Mouse (Mus musculus) liver, adult 2 months (tissue): Measurements from ENCODE around the gene Atp8b5. TPM values are rescaled to one million over a fixed set of nuclear protein-coding genes. Genes with fewer than 3 reads are reported as not detected.

Experiments
- DNase-seq: peaks from one replicate; pipeline ENCODE4 v3.0.0-alpha.2; 2011; ENCODE audit warnings: low read depth, low spot score; ENCODE audit errors: extremely low read depth
- H3K27ac ChIP-seq: fragments of 200-500 bp; replicated peaks from 2 replicates; pipeline ENCODE4 v1.5.1; 2012; ENCODE audit warnings: low read depth, mild to moderate bottlenecking, control low read depth, inconsistent platforms, low read length; ENCODE audit not compliant: insufficient read depth
- H3K27me3 ChIP-seq: fragments of 200-500 bp; 2 replicates; pipeline ENCODE4 v1.6.1; 2012; ENCODE audit warnings: mild to moderate bottlenecking, moderate library complexity, low read length, inconsistent platforms; ENCODE audit not compliant: control insufficient read depth, insufficient read depth
- H3K36me3 ChIP-seq: fragments of 200-500 bp; 2 replicates; pipeline ENCODE4 v1.6.1; 2012; ENCODE audit warnings: low read length, inconsistent platforms; ENCODE audit not compliant: control insufficient read depth, insufficient read depth
- H3K4me1 ChIP-seq: fragments of 200-500 bp; 2 replicates; pipeline ENCODE4 v1.6.1; 2011; ENCODE audit warnings: low read length; ENCODE audit not compliant: control insufficient read depth, insufficient read depth
- H3K4me3 ChIP-seq: fragments of 200-500 bp; 2 replicates; pipeline ENCODE4 v1.5.1; 2011; ENCODE audit warnings: low read depth, mild to moderate bottlenecking, control low read depth, low read length, moderate library complexity; ENCODE audit not compliant: insufficient read depth
- H3K79me2 ChIP-seq: fragments of 200-500 bp; 2 replicates; pipeline ENCODE4 v1.6.1; 2012; ENCODE audit warnings: inconsistent platforms, mild to moderate bottlenecking, low read length, moderate library complexity; ENCODE audit not compliant: control insufficient read depth, insufficient read depth
- H3K9ac ChIP-seq: fragments of 200-500 bp; 2 replicates; pipeline ENCODE4 v1.6.1; 2012; ENCODE audit warnings: low read depth, mild to moderate bottlenecking, control low read depth, inconsistent platforms, low read length
- CTCF ChIP-seq: fragments of 200-500 bp; IDR thresholded peaks from 2 replicates; pipeline ENCODE4 v1.5.1; 2011; ENCODE audit warnings: low read depth, low read length, control low read depth
- POLR2A ChIP-seq: fragments of 200-500 bp; IDR thresholded peaks from 2 replicates; pipeline ENCODE4 v1.6.1; 2011; ENCODE audit warnings: low read length, control low read depth; ENCODE audit not compliant: insufficient read depth; ENCODE audit errors: extremely low read depth
- WGBS: fragments of 180-500 bp; shearing (Covaris S2); methylation state at CpG from one replicate; pipeline ENCODE4 v1.1.7; 2018; 5-methylcytosine and 5-hydroxymethylcytosine counted together
- polyA plus RNA-seq: library from polyadenylated mRNA; depleted of rRNA; stranded (reverse); fragments of >200 nt; gene quantifications from 2 replicates; pipeline ENCODE4 v1.2.3, GENCODE M21; 2012
- total RNA-seq: library from RNA; depleted of rRNA; stranded (reverse); fragments of >200 nt; gene quantifications from 2 replicates; pipeline ENCODE4 v1.2.3, GENCODE M21; 2014

Gene Atp8b5
- total and polyA plus RNA-seq, 2 experiments: 0.28 to 0.44 TPM

GRCm38 (mm10) chr4:43367295-43367694, 100.3 kb downstream of the Atp8b5 start:
- no peak overlapping the region for H3K27ac ChIP-seq
- H3K27me3 ChIP-seq: no peaks in the 10 kb centered on the region
- H3K9ac ChIP-seq: no peak overlapping the region
- no peak for TF ChIP-seq CTCF
- no peaks in the 10 kb centered on the region for H3K36me3 ChIP-seq
- H3K79me2 ChIP-seq: no peaks in the 10 kb centered on the region
- H3K4me3 ChIP-seq: no peak overlapping the region
- 76% methylated on average over 5 of the region's 5 CpGs for WGBS
- no peak for DNase-seq
- peaks cover 4% of the 10 kb centered on the region; the same call in 1 of the 2 replicates for H3K4me1 ChIP-seq

GRCm38 (mm10) chr4:43367787-43368186, 100.8 kb downstream of the Atp8b5 start:
- WGBS: 91% methylated on average over 9 of the region's 9 CpGs
- no peak for TF ChIP-seq CTCF
- no peak for TF ChIP-seq POLR2A
- DNase-seq: no peak
- Histone ChIP-seq H3K27me3 (no peaks in the 10 kb centered on the region), H3K4me3 (no peak overlapping the region), H3K4me1 (peaks cover 4% of the 10 kb centered on the region; the same call in 1 of the 2 replicates), H3K79me2 (no peaks in the 10 kb centered on the region), H3K27ac (no peak overlapping the region), H3K36me3 (no peaks in the 10 kb centered on the region), H3K9ac (no peak overlapping the region)

- Histone ChIP-seq H3K27me3 (no peaks in the 10 kb centered on the region), H3K4me3 (no peak overlapping the region), H3K27ac (no peak overlapping the region), H3K9ac (no peak overlapping the region), H3K4me1 (no peaks in the 10 kb centered on the region), H3K36me3 (no peaks in the 10 kb centered on the region), H3K79me2 (no peaks in the 10 kb centered on the region)
- TF ChIP-seq CTCF (no peak), POLR2A (no peak)
- WGBS: 56% methylated on average over 11 of the region's 11 CpGs
- DNase-seq: peak; percentile 60
Measured at GRCm38 (mm10) chr4:43371406-43371805, 104.4 kb downstream of the Atp8b5 start.

GRCm38 (mm10) chr4:43372155-43372554, 105.2 kb downstream of the Atp8b5 start:
- H3K27me3 ChIP-seq: no peaks in the 10 kb centered on the region
- no peak overlapping the region for H3K4me3 ChIP-seq
- H3K36me3 ChIP-seq: no peaks in the 10 kb centered on the region
- 26% methylated on average over 4 of the region's 4 CpGs for WGBS
- no peak overlapping the region for H3K9ac ChIP-seq
- H3K4me1 ChIP-seq: no peaks in the 10 kb centered on the region
- H3K27ac ChIP-seq: no peak overlapping the region
- no peaks in the 10 kb centered on the region for H3K79me2 ChIP-seq
- TF ChIP-seq POLR2A (no peak), CTCF (peak; percentile 77)
- peak; percentile 81 for DNase-seq

GRCm38 (mm10) chr4:43374266-43374665, 107.3 kb downstream of the Atp8b5 start:
- H3K79me2 ChIP-seq: no peaks in the 10 kb centered on the region
- no peaks in the 10 kb centered on the region for H3K36me3 ChIP-seq
- no peak overlapping the region for H3K27ac ChIP-seq
- TF ChIP-seq POLR2A (no peak), CTCF (no peak)
- no peaks in the 10 kb centered on the region for H3K27me3 ChIP-seq
- no peak overlapping the region for H3K4me3 ChIP-seq
- no peak for DNase-seq
- 81% methylated on average over 4 of the region's 4 CpGs for WGBS
- peaks cover 7% of the 10 kb centered on the region for H3K4me1 ChIP-seq
- H3K9ac ChIP-seq: no peak overlapping the region

GRCm38 (mm10) chr4:43379601-43380000, 112.6 kb downstream of the Atp8b5 start:
- H3K4me1 ChIP-seq: peaks cover 24% of the 10 kb centered on the region

More at GRCm38 (mm10) chr4:43379601-43380000, 112.6 kb downstream of the Atp8b5 start:
- WGBS: 35% methylated on average over 6 of the region's 6 CpGs
- H3K4me3 ChIP-seq: peak overlapping the region; percentile 14
- H3K27ac ChIP-seq: peak overlapping the region; percentile 99
- H3K9ac ChIP-seq: peak overlapping the region; percentile 37
- DNase-seq: peak; percentile 94
- H3K79me2 ChIP-seq: peaks cover 12% of the 10 kb centered on the region; the same call in 1 of the 2 replicates
- H3K36me3 ChIP-seq: no peaks in the 10 kb centered on the region
- TF ChIP-seq CTCF (no peak), POLR2A (no peak)
- no peaks in the 10 kb centered on the region for H3K27me3 ChIP-seq
